Mouse (Mus musculus): ENCODE data around the gene 4930444G20Rik.
A peak's percentile ranks its signal among the peaks of the same experiment; 100 is the strongest.
"Not testable (repeated sequence)": the region's sequence is repeated elsewhere in the genome, so short reads cannot be mapped to it uniquely, and the experiment has no call there.

4930444G20Rik gene

GRCm38 (mm10) chr10:22067979-22068378 is at the start of gene 4930444G20Rik:
Gene 4930444G20Rik, minus strand, starts transcription at chr10:22068079.
- not testable (repeated sequence) for DNase-seq (ENCODE audit: low spot score)

GRCm38 (mm10) chr10:22074531-22074930 is 6.7 kb upstream of the 4930444G20Rik start:
- DNase-seq (ENCODE audit: low spot score) = no peak

GRCm38 (mm10) chr10:22072739-22073138 is 4.9 kb upstream of the 4930444G20Rik start:
- no peak for DNase-seq (ENCODE audit: low spot score)

GRCm38 (mm10) chr10:22070576-22070975 is 2.7 kb upstream of the 4930444G20Rik start:
- DNase-seq (ENCODE audit: low spot score) = no peak

- no peak for DNase-seq (ENCODE audit: low spot score)
Observed at GRCm38 (mm10) chr10:22070168-22070567, 2.3 kb upstream of the 4930444G20Rik start.

- DNase-seq (ENCODE audit: low spot score) = no peak
Observed at GRCm38 (mm10) chr10:22059415-22059814, 8.5 kb downstream of the 4930444G20Rik start.

- no peak for DNase-seq (ENCODE audit: low spot score)
Observed at GRCm38 (mm10) chr10:22059026-22059325, 8.9 kb downstream of the 4930444G20Rik start.

DNA sequence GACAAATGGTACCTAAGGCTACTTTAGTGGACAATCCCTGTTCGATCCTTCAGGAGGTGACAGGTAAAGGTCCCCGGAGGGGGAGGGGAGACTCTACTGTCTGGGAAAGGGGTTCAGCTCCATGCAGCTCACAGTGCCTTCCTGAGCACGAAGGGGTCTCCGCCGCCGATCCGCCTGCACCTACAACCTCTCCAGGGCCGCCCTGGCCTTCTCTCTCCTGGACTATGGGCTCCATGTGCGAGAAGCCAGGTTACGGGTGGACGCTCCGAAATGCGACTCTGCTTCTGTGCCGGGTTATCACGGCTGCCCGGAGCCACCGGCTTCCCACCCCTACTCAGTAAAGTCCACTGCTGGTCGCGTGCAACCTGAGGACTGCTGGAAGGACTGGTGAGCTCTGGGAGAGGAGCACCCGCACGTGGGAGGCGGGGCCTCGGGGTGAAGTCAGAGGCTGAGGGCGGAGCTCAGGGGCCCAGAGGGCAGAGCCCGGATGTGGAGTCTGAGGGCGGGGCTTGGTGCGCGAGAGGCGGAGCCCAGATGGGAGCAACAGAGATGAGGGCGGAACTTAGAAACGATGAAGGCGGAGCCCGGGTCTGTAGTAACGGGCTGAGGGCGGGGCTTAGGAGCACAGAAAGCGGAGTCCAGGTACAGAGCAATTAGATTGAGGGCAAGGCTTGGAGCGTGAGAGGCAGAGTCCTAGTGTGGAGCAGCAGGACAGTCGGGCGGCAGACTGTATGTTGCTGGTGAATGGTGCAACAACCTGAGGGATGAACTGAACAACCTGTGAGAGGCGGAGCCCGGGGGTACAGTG is 9.5 kb downstream of the 4930444G20Rik start:
- peak; percentile 96 for DNase-seq (ENCODE audit: low spot score)

DNA sequence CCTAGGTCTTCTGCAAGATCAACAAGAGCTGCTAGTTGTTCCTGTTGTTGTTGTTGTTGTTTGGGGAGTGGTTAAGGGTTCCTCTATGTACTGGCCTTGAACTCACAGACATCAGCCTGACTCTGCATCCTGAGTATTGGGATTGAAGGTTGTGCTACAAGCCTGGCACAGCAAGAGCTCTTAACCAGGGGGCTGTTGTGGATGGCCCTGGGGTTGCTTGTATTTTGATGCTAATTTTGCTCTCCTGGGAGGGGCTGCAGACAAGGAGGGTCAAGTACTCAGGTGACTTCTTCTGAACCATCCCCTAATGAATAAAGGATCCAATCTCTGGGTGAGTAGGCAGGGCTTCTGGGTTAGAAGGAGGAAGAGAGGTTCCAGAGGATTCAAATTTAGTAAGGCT is 12.6 kb downstream of the 4930444G20Rik start:
- no peak for DNase-seq (ENCODE audit: low spot score)

DNA sequence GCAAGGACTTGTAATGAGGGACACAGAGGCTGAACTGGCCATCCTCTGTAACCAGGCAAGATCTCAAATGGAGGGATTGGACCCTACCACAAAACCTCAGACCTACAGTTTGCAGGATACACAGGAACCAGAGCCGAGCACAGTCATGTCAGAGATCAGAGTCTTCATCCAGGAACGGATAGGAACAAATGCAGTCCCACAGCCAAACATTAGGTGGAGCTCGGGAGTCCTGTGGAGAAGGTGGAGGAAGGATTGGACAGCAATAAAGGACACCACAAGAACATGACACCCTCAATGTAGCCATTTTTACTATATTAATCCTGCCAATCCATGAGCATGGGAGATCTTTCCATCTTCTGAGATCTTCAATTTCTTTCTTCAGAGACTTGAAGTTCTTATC is 31.6 kb downstream of the 4930444G20Rik start:
- peak; percentile 32 for DNase-seq (ENCODE audit: low spot score)

GRCm38 (mm10) chr10:22034303-22034702 is 33.6 kb downstream of the 4930444G20Rik start:
- no peak for DNase-seq (ENCODE audit: low spot score)

DNA sequence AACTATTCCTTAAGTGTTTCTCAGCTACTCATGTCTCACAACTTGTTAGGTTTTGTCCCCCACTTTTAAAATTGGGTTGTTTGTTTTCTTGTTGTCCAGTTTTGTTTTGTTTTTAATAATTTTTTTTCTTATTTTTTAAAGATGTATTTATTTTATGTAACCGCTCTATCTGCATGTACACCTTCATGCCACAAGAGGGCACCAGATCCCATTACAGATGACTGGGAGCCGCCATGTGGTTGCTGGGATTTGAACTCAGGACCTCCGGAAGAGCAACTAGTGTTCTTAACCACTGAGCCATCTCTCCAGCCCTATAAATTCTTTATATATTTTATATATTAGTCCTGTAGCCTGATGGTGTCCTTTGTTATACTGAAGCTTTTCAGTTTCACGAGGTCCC is 49.3 kb downstream of the 4930444G20Rik start:
- no peak for DNase-seq (ENCODE audit: low spot score)

- no peak for DNase-seq (ENCODE audit: low spot score)
Observed at GRCm38 (mm10) chr10:22017469-22018159, 50.3 kb downstream of the 4930444G20Rik start.
